Mouse (Mus musculus): ENCODE data around the gene Hist1h1a. TPM values are rescaled to one million over a fixed set of nuclear protein-coding genes. Genes with fewer than 3 reads are reported as not detected.
"Not testable (repeated sequence)": the region's sequence is repeated elsewhere in the genome, so short reads cannot be mapped to it uniquely, and the experiment has no call there.

Hist1h1a gene
- polyA plus RNA-seq (2012; rRNA removed), result 4.7 and 5.4 TPM in 2 replicates
- polyA plus RNA-seq (2014; fragmentation: Nextera tagmentation; extraction: Ambion mirVana), result 3.6 and 4.8 TPM in 2 replicates

DNA sequence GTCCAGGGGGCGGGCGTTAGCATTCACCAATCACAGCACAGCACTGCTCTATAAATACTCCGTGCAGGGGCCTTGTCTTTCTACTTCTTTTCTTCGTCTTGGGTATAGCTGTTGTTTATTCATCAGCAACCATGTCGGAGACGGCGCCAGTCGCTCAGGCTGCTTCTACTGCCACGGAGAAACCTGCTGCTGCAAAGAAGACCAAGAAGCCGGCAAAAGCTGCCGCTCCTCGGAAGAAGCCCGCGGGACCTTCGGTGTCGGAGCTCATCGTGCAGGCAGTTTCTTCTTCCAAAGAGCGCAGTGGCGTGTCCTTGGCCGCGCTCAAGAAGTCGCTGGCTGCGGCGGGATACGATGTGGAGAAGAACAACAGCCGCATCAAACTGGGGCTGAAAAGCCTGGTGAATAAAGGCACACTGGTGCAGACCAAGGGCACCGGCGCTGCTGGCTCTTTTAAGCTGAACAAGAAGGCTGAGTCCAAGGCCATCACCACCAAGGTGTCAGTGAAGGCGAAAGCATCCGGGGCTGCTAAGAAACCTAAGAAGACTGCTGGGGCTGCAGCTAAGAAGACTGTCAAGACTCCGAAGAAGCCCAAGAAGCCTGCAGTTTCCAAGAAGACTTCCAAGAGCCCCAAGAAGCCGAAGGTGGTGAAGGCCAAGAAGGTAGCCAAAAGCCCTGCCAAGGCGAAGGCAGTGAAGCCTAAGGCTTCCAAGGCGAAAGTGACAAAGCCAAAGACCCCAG, at the start of gene Hist1h1a:
Gene Hist1h1a (plus strand): TSS at position 81 of the 738 bp plus-strand sequence.
- ATAC-seq (ENCODE audit: low FRiP score, low read depth) (peak; percentile 74), DNase-seq (ENCODE audit: low spot score) (peak; percentile 99)
- H3K4me2 ChIP-seq (replicated peaks; ENCODE audit: low read depth, low read length, severe bottlenecking), result peak within 1 kb of the TSS; percentile 85
- H3K4me3 ChIP-seq (replicated peaks; ENCODE audit: low read length), result peak within 1 kb of the TSS; percentile 52
- no peaks in the 10 kb centered on the region for H3K27me3 ChIP-seq (ENCODE audit: control insufficient read depth, insufficient read depth, low read length)
- H3K27ac ChIP-seq (replicated peaks; ENCODE audit: low read depth, low read length), result peak within 1 kb of the TSS; percentile 94
- no peaks in the 10 kb centered on the region for H3K9me3 ChIP-seq (ENCODE audit: control insufficient read depth, low read length)
- peak within 1 kb of the TSS; percentile 75 for H3K9ac ChIP-seq (ENCODE audit: low read depth, low read length, severe bottlenecking)
- 4% methylated on average over 34 of the region's 34 CpGs for WGBS
- H3K4me1 ChIP-seq (ENCODE audit: control insufficient read depth, insufficient read depth, low read length), result peaks cover 20% of the 10 kb centered on the region
- H3K36me3 ChIP-seq (ENCODE audit: control insufficient read depth, insufficient read depth, low read length), result no peaks in the 10 kb centered on the region
- peak; percentile 98; the same call in 1 of the 2 replicates for TF ChIP-seq POLR2A (IDR thresholded peaks at IDR 0.05; ENCODE audit: borderline replicate concordance, extremely low read depth, insufficient read depth, insufficient read length)

DNA sequence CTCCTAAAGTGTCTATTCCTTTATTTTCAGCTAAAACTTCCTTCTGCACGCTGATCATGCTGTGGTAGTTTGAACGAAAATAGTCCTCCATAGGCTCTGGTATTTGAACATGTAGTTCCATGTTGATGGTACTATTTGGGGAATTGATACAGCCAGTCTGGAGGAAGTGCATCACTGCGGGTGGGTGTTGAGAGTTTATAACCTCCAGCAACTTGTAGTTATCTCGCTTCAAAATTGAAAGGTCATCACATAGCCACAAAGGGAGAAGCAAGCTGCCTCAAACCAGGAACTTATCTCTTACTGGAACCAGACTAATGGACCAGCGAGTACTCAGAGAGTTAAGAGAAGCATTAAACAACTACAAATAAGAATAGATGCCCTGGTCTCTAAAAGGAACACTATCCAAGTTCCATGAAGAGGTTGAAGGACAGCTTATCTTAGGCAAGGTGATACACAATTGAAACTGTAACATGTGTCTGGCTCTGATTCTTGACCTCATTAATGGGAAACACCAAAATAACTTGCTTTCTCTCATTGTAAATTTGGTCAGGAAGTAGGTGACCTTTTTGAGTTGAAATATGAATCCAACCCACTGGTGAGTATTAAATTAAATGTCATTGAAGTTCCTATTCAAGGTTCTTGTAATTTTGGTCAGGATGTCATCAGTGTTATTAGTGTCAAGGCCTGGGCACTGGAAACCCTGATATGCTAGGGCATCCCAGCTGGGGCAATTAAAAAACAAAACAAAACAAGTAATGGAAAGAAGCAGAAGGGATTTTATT, 47.0 kb upstream of the Hist1h1a start:
- Histone ChIP-seq H3K36me3 (ENCODE audit: control insufficient read depth, insufficient read depth, low read length) (no peaks in the 10 kb centered on the region), H3K4me3 (replicated peaks; ENCODE audit: low read length) (no peak overlapping the region), H3K9me3 (ENCODE audit: control insufficient read depth, low read length) (no peaks in the 10 kb centered on the region), H3K9ac (ENCODE audit: low read depth, low read length, severe bottlenecking) (no peak overlapping the region), H3K27me3 (ENCODE audit: control insufficient read depth, insufficient read depth, low read length) (no peaks in the 10 kb centered on the region), H3K4me1 (ENCODE audit: control insufficient read depth, insufficient read depth, low read length) (0 out of 2 replicates have a peak, but pooled peaks cover 5% of the 10 kb centered on the region), H3K4me2 (replicated peaks; ENCODE audit: low read depth, low read length, severe bottlenecking) (no peak overlapping the region), H3K27ac (replicated peaks; ENCODE audit: low read depth, low read length) (no peak overlapping the region)
- DNase-seq (ENCODE audit: low spot score), result no peak
- 83% methylated on average over 5 of the region's 5 CpGs for WGBS
- ATAC-seq (ENCODE audit: low FRiP score, low read depth), result no peak
- TF ChIP-seq POLR2A (IDR thresholded peaks at IDR 0.05; ENCODE audit: borderline replicate concordance, extremely low read depth, insufficient read depth, insufficient read length), result no peak

DNA sequence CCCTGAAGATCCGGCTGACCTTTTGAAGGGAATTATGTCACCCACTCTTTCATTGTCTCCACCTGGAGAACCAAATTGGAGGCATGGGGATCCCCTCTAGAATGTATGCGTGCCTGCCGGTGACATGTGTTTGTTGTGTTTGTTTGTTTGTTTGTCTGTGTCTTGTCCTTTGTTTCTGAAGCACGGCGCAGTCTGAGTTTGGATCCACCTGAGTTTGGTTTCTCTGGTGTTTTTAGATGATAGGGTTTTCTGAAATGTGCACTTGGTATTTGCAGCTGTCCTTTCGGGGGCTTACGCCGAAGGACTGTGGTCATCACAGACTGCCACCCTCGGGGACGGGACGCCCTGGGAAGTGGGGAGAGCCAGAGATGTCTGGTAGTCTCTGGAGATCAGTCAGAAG, 46.3 kb upstream of the Hist1h1a start:
- 55% methylated on average over 11 of the region's 11 CpGs for WGBS

DNA sequence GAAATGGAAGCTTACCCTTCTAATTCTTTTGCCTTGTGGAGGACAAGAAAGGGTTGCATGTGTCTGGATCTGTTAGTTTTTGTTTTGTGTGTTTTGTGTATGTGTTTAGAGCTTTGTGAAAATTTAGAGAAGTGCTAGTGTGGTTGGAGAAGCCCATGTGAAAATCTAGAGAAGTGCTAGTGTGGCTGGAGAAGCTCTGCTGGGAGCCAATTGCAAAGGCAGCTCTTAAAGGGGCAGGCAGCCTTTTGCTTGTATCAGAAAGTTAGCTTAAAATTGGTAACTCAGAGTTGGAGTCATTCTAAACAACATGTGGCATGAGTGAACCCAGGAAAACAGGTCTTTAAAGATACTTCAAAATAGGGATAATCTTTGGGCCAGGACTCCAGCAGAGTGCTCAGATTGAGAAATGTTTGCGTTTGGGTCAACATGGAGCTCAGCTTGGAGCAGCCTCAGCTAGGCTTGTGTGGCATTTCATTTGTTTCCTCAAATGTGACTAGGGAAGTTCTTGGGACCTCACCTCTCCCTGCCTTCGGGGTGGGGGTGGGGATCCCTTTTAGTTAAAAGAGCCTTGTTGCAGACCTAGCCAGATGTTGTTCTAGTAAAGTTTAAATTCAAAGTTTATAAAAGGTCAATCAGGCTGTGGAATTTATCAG, 45.7 kb upstream of the Hist1h1a start:
- H3K9ac ChIP-seq (ENCODE audit: low read depth, low read length, severe bottlenecking); H3K4me3 ChIP-seq (replicated peaks; ENCODE audit: low read length); H3K27me3 ChIP-seq (ENCODE audit: control insufficient read depth, insufficient read depth, low read length); H3K9me3 ChIP-seq (ENCODE audit: control insufficient read depth, low read length); DNase-seq (ENCODE audit: low spot score); H3K36me3 ChIP-seq (ENCODE audit: control insufficient read depth, insufficient read depth, low read length); ATAC-seq (ENCODE audit: low FRiP score, low read depth); H3K4me1 ChIP-seq (ENCODE audit: control insufficient read depth, insufficient read depth, low read length); H3K27ac ChIP-seq (replicated peaks; ENCODE audit: low read depth, low read length); H3K4me2 ChIP-seq (replicated peaks; ENCODE audit: low read depth, low read length, severe bottlenecking): not testable (repeated sequence)
- WGBS, result 8% methylated on average over 2 of the region's 2 CpGs

More for the DNA sequence above, 46.3 kb upstream of the Hist1h1a start:
- ATAC-seq (ENCODE audit: low FRiP score, low read depth) (no peak), DNase-seq (ENCODE audit: low spot score) (no peak)
- Histone ChIP-seq H3K27ac (replicated peaks; ENCODE audit: low read depth, low read length) (no peak overlapping the region), H3K27me3 (ENCODE audit: control insufficient read depth, insufficient read depth, low read length) (no peaks in the 10 kb centered on the region), H3K4me3 (replicated peaks; ENCODE audit: low read length) (no peak overlapping the region), H3K9me3 (ENCODE audit: control insufficient read depth, low read length) (no peaks in the 10 kb centered on the region), H3K36me3 (ENCODE audit: control insufficient read depth, insufficient read depth, low read length) (no peaks in the 10 kb centered on the region), H3K9ac (ENCODE audit: low read depth, low read length, severe bottlenecking) (no peak overlapping the region), H3K4me2 (replicated peaks; ENCODE audit: low read depth, low read length, severe bottlenecking) (no peak overlapping the region), H3K4me1 (ENCODE audit: control insufficient read depth, insufficient read depth, low read length) (0 out of 2 replicates have a peak, but pooled peaks cover 5% of the 10 kb centered on the region)
- TF ChIP-seq POLR2A (IDR thresholded peaks at IDR 0.05; ENCODE audit: borderline replicate concordance, extremely low read depth, insufficient read depth, insufficient read length), result no peak

DNA sequence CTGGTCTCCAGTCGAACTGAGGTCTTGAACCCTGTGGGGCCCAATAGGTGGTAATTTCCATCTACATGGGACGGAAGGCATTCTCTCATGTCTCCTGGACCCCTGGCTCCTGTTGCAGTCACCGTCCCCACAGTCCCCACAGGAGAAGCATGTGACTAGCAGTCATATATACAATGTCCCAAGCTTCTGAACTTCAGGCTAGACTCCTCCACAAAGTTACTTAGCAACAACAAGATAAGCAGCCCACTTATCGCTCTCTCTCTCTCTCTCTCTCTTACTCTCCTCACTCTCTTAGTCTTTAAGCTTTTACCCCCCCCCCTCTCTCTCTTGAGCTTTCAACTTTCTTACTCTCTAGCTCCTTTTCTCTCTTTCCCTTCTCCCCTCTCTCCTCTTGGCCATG, 39.2 kb upstream of the Hist1h1a start:
- no peak overlapping the region for H3K4me3 ChIP-seq (replicated peaks; ENCODE audit: low read length)
- 87% methylated on average over 4 of the region's 4 CpGs for WGBS
- H3K9ac ChIP-seq (ENCODE audit: low read depth, low read length, severe bottlenecking), result no peak overlapping the region
- no peaks in the 10 kb centered on the region for H3K9me3 ChIP-seq (ENCODE audit: control insufficient read depth, low read length)
- H3K27me3 ChIP-seq (ENCODE audit: control insufficient read depth, insufficient read depth, low read length), result no peaks in the 10 kb centered on the region
- H3K36me3 ChIP-seq (ENCODE audit: control insufficient read depth, insufficient read depth, low read length), result no peaks in the 10 kb centered on the region
- H3K4me1 ChIP-seq (ENCODE audit: control insufficient read depth, insufficient read depth, low read length), result no peaks in the 10 kb centered on the region
- DNase-seq (ENCODE audit: low spot score), result no peak
- no peak for TF ChIP-seq POLR2A (IDR thresholded peaks at IDR 0.05; ENCODE audit: borderline replicate concordance, extremely low read depth, insufficient read depth, insufficient read length)
- no peak for ATAC-seq (ENCODE audit: low FRiP score, low read depth)
- no peak overlapping the region for H3K4me2 ChIP-seq (replicated peaks; ENCODE audit: low read depth, low read length, severe bottlenecking)
- H3K27ac ChIP-seq (replicated peaks; ENCODE audit: low read depth, low read length), result no peak overlapping the region

All from limb, embryonic 14.5 days (tissue).